Mouse (Mus musculus): Measurements from ENCODE around the gene Cma2.

- TF ChIP-seq CTCF (IDR thresholded peaks at IDR 0.05; ENCODE audit: extremely low read depth, insufficient read depth, low read length) (no peak), POLR2A (IDR thresholded peaks at IDR 0.05; ENCODE audit: extremely low read depth, insufficient read depth, low read length) (no peak)
Observed at GRCm38 (mm10) chr14:56013924-56014323, 63.1 kb downstream of the Cma2 start.

Measured in cortical plate, adult 2 months (tissue).